Mouse (Mus musculus): ENCODE measurements around the gene Elmo1.

Elmo1 gene

DNA sequence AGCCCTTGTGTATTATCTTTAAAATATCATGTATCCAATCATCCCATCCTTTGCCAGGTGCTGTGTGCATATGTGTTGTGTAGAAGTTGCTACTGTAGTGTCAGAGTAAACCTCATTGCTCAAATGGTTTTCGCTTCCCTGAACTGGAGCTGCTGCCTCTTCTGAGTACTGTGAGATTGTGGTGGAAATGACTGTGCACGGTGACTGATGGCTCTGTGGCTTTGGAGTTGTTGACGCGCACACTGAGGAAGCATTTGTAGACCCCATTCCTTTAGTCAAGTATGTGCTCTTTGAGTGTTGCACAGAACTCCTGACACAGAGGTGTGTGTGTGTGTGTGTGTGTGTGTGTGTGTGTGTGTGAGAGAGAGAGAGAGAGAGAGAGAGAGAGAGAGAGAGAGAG lies 166.2 kb downstream of the Elmo1 start:
- DNase-seq (ENCODE audit: low read depth in 1 of 2, low spot score in 2 of 2), result no peak

DNA sequence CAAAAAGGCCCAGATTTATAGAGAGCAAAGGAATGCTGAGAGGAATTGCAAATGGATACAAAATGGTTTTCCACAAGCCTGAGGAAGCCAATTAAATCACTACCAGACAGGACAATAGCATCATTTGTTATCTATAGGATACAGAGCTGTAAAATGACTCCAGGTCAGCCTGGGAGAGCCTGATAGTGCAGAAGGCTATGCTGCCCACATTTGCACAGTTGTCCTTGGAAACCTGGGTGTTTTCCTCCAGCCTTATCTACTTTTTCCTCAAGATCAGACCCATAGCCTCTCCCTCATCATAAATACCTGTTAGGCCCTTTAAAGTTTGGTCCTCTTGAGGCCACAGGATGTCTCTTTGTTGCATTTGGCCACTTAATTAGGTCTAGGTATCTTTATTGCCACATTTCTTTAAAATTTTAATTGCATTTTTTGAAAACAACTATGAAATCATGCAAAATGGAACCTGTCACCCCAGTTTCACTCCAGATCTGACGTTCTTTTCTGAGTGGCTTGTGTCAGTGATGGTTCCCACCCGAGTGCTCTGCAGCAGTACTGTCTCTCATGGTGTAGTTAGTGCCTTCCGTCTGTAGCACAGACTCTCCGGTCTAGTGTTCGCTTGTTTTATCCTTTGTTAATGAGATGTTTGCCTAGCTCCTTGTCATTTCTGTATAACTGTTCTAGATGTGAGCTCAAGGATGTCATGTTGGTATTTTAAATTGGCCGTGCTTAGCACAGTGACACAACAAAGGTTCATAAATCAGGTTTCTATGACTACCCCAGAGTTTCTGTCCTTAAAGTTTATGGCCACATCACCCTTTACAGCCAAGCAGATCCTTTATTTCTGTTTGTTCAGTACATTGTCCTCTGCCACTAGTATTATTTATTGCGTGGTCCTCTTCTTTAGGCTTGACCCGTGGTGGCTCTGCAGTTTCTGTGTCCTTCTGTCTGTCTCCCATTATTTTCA lies 167.4 kb downstream of the Elmo1 start:
- no peak for DNase-seq (ENCODE audit: low read depth in 1 of 2, low spot score in 2 of 2)

DNA sequence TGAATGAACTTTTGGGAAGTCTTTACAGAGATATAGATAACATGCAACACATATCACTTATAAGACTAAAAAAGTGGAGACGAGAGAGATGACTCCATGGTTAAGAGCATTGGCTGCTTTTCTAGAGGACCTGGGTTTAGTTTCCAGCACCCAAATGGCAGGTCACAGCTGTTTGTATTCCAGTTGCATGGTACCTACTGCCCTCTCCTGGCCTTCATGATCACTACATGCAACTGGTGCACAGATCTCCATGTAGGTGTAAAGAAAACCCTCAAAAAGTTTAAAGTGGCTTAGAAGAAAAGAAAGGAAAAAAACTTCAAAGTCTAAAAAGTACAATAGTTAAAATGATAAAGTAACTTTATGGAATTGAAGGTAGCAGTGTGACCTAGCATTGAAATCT lies 172.8 kb downstream of the Elmo1 start:
- no peak for DNase-seq (ENCODE audit: low read depth in 1 of 2, low spot score in 2 of 2)

DNA sequence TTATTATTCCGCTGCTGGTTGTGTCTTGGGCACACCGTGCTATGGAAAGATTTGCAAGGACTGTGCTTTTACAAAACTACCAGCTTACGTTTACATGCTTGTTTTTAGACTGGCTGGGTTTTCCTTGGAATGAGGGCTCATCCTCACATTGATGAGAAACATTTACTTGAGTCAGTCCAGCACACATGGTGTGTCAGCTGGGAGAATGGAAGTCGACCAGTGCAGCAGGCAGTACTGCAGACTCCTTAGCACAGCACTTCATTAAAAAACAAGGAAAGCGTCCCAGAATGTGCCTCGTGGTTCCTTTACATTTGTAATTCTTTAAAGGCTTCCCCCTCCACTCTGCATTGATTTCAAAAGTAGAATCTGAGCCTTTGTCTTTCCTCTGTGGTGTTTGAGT lies 179.8 kb downstream of the Elmo1 start:
- no peak for DNase-seq (ENCODE audit: low read depth in 1 of 2, low spot score in 2 of 2)

DNA sequence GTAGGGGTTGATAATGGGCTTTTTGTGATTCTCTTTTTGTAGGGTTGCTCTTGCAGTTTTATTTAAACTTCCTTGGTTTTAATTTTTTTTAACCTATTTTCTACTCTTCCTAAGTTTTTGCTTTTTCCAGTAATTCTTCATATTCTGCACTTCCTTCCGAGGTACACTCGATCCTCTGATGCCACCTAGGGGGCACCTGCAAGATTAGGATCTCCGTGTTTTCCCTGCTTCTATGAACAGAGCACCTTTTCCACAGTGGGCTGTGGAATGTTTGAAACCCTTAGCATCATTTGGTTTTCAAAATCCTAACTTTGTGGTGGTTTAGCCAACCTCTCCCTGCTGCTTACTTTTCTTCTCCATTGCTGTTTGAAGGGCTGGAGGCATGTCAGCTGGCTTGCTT lies 181.4 kb downstream of the Elmo1 start:
- no peak for DNase-seq (ENCODE audit: low read depth in 1 of 2, low spot score in 2 of 2)

DNA sequence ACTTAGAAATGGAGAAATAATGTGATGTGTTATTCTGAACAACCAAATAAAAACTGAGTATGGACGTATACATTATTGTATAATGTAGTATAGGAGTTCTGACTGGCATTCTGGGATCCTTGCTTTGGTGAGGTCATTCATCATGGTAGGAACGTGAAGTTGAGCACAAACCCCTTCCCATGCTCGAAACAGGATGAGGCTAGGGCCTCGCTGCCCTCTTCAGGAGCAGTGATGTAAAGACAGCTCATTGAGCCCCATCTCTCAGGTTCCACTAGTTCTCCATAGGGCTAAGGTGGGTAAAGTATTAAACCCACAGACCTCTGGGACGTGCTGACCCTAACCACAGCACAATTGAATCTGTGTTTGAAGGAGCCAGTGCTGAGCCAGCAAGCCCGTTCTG lies 182.2 kb downstream of the Elmo1 start:
- no peak for DNase-seq (ENCODE audit: low read depth in 1 of 2, low spot score in 2 of 2)

DNA sequence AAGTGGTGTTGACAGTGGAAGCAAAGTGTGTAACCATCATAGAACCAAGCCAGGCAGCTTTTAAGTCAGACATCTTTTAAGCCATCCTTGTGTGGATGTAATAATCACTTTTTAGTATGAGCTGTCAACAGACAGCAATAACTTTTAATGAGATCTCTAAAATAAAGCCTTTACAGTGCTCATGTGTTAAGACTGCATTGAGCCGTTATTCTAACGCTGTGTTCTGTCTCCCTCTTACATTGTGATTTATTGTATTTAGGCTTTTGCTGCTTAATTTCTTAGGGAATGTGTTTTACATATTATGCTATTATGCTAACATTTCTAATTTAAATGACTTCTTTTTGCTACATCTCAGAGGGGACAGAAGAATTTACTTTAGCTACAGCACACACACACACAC lies 189.5 kb downstream of the Elmo1 start:
- DNase-seq (ENCODE audit: low read depth in 1 of 2, low spot score in 2 of 2), result no peak

DNA sequence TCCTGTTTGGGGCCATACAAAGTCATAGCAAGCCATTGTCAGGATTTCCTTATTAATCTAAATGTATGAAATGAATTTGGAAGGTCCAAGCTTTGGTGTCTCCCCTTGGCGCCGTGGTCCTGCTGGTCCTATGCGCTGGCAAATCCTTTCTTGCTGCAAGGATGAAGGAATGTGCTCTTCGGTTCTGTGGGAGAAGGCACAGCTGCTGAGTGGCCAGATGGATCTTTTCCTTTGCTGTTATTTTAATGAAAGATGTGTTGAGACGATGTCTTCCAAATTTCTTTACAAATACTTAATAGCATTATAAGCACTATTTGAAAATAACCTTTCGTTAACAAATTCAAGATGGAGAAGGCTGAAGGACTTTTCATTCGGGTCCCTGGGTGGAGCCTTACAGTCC lies 193.5 kb downstream of the Elmo1 start:
- no peak for DNase-seq (ENCODE audit: low read depth in 1 of 2, low spot score in 2 of 2)

DNA sequence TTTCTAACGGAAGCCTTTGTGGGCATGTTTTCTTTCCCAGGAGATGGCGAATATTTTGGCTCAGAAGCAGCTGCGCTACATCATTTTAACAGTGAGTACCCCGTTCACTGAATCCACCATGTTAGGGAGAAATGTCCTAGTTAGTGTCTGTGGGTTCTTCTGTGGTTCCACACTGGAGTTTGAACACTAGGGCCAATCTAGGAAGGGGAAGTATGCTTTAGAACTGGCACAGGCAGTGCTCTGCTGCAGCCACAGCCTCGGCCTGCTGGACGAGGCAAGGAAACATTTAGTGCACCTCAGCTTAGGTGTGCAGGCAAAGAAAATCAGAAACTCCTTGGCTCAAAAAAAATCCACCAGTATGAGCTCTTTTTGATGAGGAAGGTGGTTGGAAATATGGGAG lies 196.3 kb downstream of the Elmo1 start:
- DNase-seq (ENCODE audit: low read depth in 1 of 2, low spot score in 2 of 2), result no peak

DNA sequence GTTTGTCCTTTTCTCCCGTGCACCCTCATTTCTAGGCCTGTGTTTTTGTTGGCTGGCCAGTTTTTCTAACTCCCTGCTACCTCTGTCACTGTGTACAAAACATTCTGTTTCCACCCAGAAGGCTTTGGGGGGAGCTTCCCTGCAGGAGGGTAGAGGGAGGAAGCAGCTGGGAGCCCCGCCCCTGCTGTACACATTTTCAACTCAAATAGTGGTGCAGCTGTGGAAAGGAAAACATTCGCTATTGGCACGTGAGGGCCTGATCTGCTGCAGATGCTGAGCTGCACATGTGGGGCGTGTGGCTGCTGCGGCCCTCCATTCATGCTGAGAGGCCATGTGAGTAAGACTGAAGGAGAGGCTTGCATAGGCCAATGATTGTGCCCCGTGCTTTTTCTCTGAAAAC lies 198.0 kb downstream of the Elmo1 start:
- no peak for DNase-seq (ENCODE audit: low read depth in 1 of 2, low spot score in 2 of 2)

DNA sequence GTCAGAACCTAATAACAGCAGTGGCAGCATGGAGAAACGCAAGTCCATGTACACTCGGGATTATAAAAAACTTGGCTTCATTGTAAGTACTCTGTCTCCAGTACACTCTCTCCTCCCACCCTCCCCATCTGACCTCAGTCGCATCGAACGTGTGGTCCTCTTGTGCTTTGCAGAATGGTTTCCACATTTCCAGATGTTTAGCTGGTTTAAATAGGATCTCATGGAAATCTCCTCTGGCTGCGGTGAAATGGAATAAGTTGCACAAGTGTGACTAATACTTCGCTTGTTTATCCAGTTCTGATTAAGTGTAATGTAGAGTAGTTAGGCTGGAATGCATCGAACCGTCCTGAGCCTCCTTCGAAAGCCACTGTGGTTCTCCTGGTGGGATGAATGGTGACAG lies 200.0 kb downstream of the Elmo1 start:
- DNase-seq (ENCODE audit: low read depth in 1 of 2, low spot score in 2 of 2), result no peak

DNA sequence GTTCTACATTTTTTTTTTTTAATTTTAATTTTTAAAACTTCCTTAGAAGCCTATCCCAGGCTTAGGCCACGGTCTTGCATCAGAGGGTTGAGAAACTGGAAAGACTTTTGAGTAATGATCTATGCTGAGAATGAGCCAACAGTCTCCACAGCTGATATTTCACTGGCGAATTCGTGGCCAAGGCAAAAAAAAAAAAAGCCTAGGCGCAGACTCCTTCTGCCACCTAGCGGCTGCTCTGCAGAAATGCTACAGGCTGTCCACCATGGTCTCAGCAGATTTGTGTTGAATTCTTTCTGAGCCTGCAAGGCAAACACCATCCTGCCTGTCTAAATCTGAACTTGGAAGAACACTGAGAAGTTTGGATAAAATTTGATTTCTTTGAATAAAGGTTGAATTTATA lies 202.0 kb downstream of the Elmo1 start:
- no peak for DNase-seq (ENCODE audit: low read depth in 1 of 2, low spot score in 2 of 2)

DNA sequence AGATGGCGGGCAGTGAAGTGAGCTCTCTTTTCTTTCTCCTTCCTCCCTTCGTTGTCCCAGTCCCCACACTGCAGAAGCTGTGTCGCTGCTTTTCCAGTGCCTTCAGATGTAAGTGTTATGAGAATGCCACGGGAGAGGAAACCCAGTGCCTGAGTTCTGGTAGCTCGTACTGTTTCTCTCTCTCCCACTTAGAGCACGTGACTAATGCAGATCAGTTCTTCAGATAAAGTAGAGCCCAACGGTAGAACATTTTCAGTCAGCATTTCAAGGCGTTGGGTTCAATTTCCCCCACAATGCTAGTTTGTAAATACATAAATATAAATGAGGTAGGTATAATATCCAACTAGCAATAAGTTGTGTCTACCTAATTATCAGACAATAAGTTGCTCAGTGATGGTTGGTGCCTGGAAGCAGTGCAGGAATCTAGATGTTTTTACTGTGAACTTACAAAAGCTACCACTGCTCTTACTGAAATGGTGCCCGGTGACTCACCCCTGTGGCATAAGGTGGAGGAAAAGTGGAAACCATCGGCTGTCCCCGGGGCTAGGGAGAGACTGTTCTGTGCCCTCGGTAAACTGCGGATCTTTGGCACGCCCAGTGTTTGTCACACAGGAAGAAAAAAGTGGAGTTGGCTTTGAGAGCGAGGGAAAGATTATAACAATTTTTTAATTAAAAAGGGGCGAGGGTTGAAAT lies 205.0 kb downstream of the Elmo1 start:
- DNase-seq (ENCODE audit: low read depth in 1 of 2, low spot score in 2 of 2), result no peak

DNA sequence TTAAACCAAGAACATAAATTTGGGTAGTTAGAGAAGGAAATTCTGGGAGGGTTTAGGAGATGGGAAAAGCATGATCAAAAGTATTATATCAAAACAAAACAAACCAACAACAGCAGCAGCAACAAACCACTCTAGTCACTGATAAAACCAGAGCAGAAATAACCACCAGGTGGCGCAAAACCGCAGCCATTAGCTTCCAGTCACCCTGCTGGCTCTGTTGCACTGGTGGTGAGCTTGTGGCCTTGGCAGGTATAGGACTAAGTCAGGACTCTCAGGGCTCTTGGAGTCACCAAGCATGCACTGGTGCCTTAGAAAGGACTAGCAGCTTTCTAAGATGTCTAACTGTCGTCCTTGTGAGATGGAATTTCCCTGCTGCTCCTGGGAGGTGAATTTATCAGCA lies 207.4 kb downstream of the Elmo1 start:
- no peak for DNase-seq (ENCODE audit: low read depth in 1 of 2, low spot score in 2 of 2)

DNA sequence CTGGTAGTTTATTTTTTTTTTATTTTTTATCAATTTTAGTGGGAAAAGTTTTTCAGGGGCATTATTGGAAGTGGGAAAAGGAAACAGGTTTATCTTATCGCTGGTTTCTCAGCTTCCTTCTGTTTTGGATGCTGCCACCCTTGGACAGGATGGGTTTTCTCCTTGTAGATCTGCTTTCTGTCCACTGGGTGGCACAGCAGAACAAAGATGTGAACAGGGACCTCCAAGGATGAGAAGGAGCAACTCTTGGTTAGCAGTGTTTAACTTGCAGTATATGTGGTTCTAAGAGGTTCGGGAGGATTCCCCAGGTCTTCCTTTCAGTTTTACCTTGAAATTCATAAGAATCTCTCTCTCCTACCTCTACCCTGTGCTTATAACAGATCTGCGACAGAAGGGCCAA lies 209.0 kb downstream of the Elmo1 start:
- DNase-seq (ENCODE audit: low read depth in 1 of 2, low spot score in 2 of 2), result no peak

DNA sequence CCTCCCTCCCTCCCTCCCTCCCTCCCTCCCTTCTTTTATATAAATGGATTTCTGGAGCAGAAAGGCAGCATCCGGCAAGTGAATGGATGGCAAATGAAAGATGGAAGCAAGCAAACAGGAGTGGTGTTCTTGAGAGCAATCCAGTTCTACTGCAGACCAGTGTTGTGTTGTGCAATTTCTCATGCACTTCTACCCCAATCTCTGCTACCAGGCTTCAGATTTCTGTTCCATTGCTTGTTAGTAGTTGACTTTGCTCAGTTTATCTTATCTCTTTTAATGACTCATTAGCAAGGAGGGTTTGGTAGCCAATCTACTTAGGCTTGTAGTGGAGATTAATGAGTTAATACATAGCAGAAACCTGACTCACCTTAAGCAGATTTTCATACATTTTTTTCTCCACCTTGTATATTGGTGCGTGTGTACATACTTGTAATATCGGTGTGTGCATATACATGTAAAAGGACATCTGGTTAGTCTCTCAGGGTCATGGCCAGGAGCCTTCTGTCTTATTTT lies 209.7 kb downstream of the Elmo1 start:
- DNase-seq (ENCODE audit: low read depth in 1 of 2, low spot score in 2 of 2), result no peak

DNA sequence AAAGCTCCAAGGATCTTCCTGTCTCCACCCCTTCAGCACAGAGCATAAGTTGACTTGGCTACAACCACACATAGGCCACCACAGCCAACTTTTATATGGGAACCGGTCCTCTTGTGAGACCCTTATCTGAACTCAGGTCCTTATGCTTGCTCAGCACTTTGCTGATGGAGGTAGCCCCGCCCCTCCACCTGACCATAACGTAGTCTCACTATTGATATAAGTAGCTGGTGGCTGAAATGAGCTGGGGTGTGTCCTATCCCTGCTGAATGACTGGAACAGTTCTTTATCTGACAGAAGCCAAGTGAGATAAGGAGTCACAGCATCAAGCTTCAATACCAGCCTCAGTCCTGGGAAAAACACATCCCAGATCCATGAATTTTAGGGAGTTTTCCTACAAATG lies 210.2 kb downstream of the Elmo1 start:
- DNase-seq (ENCODE audit: low read depth in 1 of 2, low spot score in 2 of 2), result no peak

DNA sequence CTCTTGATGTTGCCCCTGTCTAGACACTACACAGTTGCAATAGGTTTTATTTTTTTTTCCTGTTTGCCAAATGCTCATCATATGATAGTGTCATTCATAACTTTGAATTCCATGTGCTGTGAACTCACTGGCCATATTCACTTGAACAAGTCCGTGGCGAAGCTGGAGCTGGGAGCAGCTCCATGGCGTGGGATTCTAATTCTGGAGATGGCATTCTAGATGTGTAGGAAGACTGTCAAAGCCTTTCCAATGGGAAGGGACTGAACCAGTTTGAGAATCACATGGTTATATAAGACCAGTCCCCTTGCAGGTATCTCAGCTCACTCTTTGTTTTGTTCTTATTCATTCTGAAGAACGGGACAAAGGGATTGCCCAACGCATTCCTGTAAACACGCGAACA lies 211.4 kb downstream of the Elmo1 start:
- no peak for DNase-seq (ENCODE audit: low read depth in 1 of 2, low spot score in 2 of 2)

DNA sequence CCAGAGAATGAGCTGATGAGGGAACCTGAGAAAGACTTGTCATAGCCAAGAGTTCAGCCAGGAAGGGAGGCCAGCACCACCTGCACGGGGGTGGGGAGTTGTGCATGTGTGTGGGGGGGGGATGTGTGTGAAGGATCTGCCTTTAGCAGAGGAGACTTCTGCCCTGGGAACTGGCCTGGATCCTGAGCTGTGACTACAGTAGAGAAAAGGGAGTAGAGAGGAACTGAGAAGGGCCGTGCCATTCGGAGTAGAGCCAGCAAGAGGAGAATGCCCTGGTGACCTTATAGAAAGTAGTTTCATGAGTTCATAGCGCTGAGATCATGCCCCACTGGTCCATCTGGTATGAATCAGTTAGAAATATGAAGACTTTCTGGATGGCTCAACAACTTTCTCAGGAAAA lies 215.2 kb downstream of the Elmo1 start:
- DNase-seq (ENCODE audit: low read depth in 1 of 2, low spot score in 2 of 2), result no peak

DNA sequence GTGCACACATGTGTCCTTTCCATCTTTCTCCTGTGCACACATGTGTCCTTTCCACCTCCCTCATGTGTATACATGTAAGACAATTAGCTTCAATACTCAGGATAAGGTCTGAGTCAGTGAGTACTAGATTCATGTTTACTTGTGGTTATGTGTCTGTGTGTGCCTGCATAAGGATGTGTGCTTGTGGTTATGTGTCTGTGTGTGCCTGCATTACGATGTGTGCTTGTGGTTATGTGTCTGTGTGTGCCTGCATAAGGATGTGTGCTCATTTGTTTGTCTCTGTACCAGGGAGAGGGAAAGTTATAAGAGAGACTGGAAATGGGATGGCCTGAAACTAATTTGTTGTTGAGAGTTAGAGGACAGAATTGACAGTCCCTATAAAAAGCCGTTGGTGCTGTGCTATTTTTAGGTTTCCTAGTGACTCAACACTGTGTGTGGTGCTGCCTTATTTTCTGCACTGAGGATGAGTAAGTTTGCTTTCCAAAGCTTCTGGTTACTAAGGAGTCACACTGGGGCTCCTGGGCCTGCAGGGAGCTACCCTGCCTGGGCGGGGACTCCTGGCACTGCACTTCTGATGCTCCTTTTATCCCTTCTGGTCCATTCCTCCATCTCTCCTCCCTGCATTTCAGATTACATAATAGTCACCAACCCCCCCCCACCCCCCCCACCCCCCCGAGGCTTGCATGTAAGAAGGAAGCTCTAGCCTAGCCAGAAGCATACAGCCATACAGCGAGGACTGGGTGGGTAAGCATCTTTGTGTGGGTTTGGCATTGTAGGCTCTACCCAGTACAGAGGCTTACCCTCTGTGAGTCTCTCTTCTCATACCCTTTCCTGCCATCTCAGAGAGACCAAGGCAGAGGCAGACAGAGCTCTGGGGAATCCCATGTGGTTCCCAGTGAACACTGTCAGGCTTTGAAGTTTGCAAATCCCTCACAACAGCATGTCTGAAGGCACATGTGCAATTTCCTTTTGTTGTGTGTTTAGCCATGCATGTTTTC lies 216.1 kb downstream of the Elmo1 start:
- DNase-seq (ENCODE audit: low read depth in 1 of 2, low spot score in 2 of 2), result no peak

DNA sequence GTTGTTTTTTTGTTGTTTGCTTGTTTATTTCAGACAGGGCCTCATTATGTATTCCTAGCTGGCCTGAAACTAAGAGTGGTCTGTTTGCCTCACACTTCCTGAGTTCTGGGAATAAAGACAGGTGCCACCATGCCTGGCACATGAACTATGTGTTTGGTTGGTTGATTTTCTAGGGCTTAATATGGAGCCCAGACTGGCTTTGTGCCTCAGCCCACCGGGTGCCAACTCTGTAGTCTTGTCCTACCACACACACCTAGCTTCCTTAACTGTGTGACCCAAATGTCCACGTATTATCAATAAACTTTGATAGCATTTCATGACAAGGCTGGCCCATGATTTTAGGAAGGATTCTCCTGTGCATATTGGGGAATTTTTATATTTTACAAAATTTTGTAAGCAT lies 217.0 kb downstream of the Elmo1 start:
- DNase-seq (ENCODE audit: low read depth in 1 of 2, low spot score in 2 of 2), result no peak

Data from monocyte, adult 2 months (primary cell).